Mouse (Mus musculus): Measurements from ENCODE around the gene Slc16a2.

- TF ChIP-seq CTCF (IDR thresholded peaks at IDR 0.05; ENCODE audit: low read depth, low read length) (no peak), POLR2AphosphoS5 (IDR thresholded peaks at IDR 0.05; ENCODE audit: insufficient replicate concordance, low read depth, low read length) (no peak)
Observed at GRCm38 (mm10) chrX:103712922-103713321, 108.9 kb downstream of the Slc16a2 start.

All from G1E (cell line).